Mouse (Mus musculus) left cerebral cortex, adult 2 months (tissue): Measurements from ENCODE around the gene Kcng4. TPM values are rescaled to one million over a fixed set of nuclear protein-coding genes. Genes with fewer than 3 reads are reported as not detected.

Experiments used
- DNase-seq, 2 experiments: peaks; one replicate each; pipeline ENCODE4 v3.0.0; 2021 to 2022; ENCODE audit warnings: low spot score in 2 of 2, mixed read lengths in 1 of 2; ENCODE audit errors: extremely low spot score in 1 of 2
- H3K27ac ChIP-seq: fragments of 200-600 bp; 2 replicates; pipeline ENCODE4 v1.8.1; 2022
- H3K4me3 ChIP-seq: fragments of 200-600 bp; 2 replicates; pipeline ENCODE4 v1.8.1; 2022
- CTCF ChIP-seq: fragments of 200-600 bp; IDR thresholded peaks from 2 replicates; pipeline ENCODE4 v1.8.1; 2022; ENCODE audit warnings: antibody characterized with exemption, mild to moderate bottlenecking, moderate library complexity
- intact Hi-C: fragments of 180-260 bp; cut with DNase I; formaldehyde crosslinking; loops from one replicate; pipeline ENCODE4 v1.15.1; 2025
- long read RNA-seq, 2 experiments: library from polyadenylated mRNA; stranded (forward); transcript quantifications; one replicate each; pipeline ENCODE4 v2.0.0; 2021; ENCODE audit warnings: borderline mapping rate in 2 of 2
- total RNA-seq, 2 experiments: library from RNA; stranded (reverse); gene quantifications; 2 replicates each; pipeline ENCODE4 v1.2.3; 2021

Gene Kcng4
- 1 to 10 TPM; 3.4 TPM for total RNA-seq
- long read RNA-seq, experiment 1, transcript Kcng4-201 (3 exons, 3,806 nt): major isoform, 5 of 7 reads
- long read RNA-seq, experiment 1, partial matches to known transcripts: 1 of 7 reads
- long read RNA-seq, experiment 1, other reads (novel, unspliced or antisense): 1 of 7 reads
- long read RNA-seq, experiment 2, transcript Kcng4-201 (3 exons, 3,806 nt): major isoform, 6 of 6 reads
- long read RNA-seq, experiment 2, partial matches to known transcripts: 0 of 6 reads
- long read RNA-seq, experiment 2, other reads (novel, unspliced or antisense): 0 of 6 reads

- Histone ChIP-seq H3K27ac (no peak within 1 kb of the TSS), H3K4me3 (no peak within 1 kb of the TSS)
- DNase-seq: no peak
- intact Hi-C loops: no loop called here
- TF ChIP-seq CTCF: no peak
Measured at GRCm38 (mm10) chr8:119635378-119635777, at the start of gene Kcng4. Gene Kcng4, minus strand, starts transcription at chr8:119635680.

- intact Hi-C loops: loop anchor here (5.0 kb wide), 1 partner anchor 72 kb away; the partner anchor contains the start of gene Taf1c
Measured at GRCm38 (mm10) chr8:119679184-119679583, 43.7 kb upstream of the Kcng4 start.

GRCm38 (mm10) chr8:119678138-119678843, 42.8 kb upstream of the Kcng4 start:
- TF ChIP-seq CTCF: peak; percentile 53
- H3K4me3 ChIP-seq: no peak overlapping the region
- intact Hi-C loops: loop anchor here (5.0 kb wide), 1 partner anchor 71 kb away; the partner anchor contains the start of gene Taf1c
- DNase-seq: no peak
- no peak overlapping the region for H3K27ac ChIP-seq

More at GRCm38 (mm10) chr8:119679184-119679583, 43.7 kb upstream of the Kcng4 start:
- H3K27ac ChIP-seq: no peak overlapping the region
- TF ChIP-seq CTCF: no peak
- no peak for DNase-seq
- H3K4me3 ChIP-seq: no peak overlapping the region

GRCm38 (mm10) chr8:119676389-119676788, 40.9 kb upstream of the Kcng4 start:
- Histone ChIP-seq H3K27ac (no peak overlapping the region), H3K4me3 (no peak overlapping the region)
- TF ChIP-seq CTCF: peak; percentile 98
- intact Hi-C loops: loop anchor here (2.0 to 5.0 kb wide), 4 partner anchors 20 to 264 kb away; partner anchors contain the start of genes Necab2 and Taf1c
- peak; percentile 85 to 90 for DNase-seq

- Histone ChIP-seq H3K4me3 (no peak overlapping the region), H3K27ac (no peak overlapping the region)
- TF ChIP-seq CTCF: no peak
- intact Hi-C loops: loop anchor here (5.0 kb wide), 1 partner anchor 68 kb away; the partner anchor contains the start of gene Taf1c
- DNase-seq: no peak
Measured at GRCm38 (mm10) chr8:119675457-119675856, 40.0 kb upstream of the Kcng4 start.

GRCm38 (mm10) chr8:119673976-119674555, 38.6 kb upstream of the Kcng4 start:
- intact Hi-C loops: no loop called here
- Histone ChIP-seq H3K4me3 (no peak overlapping the region), H3K27ac (no peak overlapping the region)
- DNase-seq: no peak
- peak; percentile 8; the same call in 1 of the 2 replicates for TF ChIP-seq CTCF

GRCm38 (mm10) chr8:119670419-119671091, 35.1 kb upstream of the Kcng4 start:
- TF ChIP-seq CTCF: no peak
- Histone ChIP-seq H3K27ac (peak overlapping the region; percentile 47; the same call in 1 of the 2 replicates), H3K4me3 (no peak overlapping the region)
- intact Hi-C loops: no loop called here
- no peak for DNase-seq

GRCm38 (mm10) chr8:119669284-119669683, 33.8 kb upstream of the Kcng4 start:
- intact Hi-C loops: no loop called here

GRCm38 (mm10) chr8:119668447-119668846, 33.0 kb upstream of the Kcng4 start:
- Histone ChIP-seq H3K27ac (no peak overlapping the region), H3K4me3 (no peak overlapping the region)
- TF ChIP-seq CTCF: no peak
- DNase-seq: no peak
- intact Hi-C loops: no loop called here

More at GRCm38 (mm10) chr8:119669284-119669683, 33.8 kb upstream of the Kcng4 start:
- DNase-seq: no peak
- H3K27ac ChIP-seq: no peak overlapping the region
- H3K4me3 ChIP-seq: no peak overlapping the region
- peak; percentile 52 for TF ChIP-seq CTCF

GRCm38 (mm10) chr8:119666219-119666951, 30.9 kb upstream of the Kcng4 start, which contains the start of gene Wfdc1:
Gene Wfdc1, plus strand, starts transcription at chr8:119666365.
- no peak for DNase-seq
- H3K27ac ChIP-seq: peak within 1 kb of the TSS; percentile 55; the same call in 1 of the 2 replicates
- intact Hi-C loops: no loop called here
- TF ChIP-seq CTCF: no peak
- peak within 1 kb of the TSS; percentile 37 for H3K4me3 ChIP-seq

- DNase-seq: no peak
- Histone ChIP-seq H3K27ac (no peak overlapping the region), H3K4me3 (no peak overlapping the region)
- intact Hi-C loops: no loop called here
- TF ChIP-seq CTCF: no peak
Measured at GRCm38 (mm10) chr8:119665270-119665669, 29.8 kb upstream of the Kcng4 start.
